Mouse (Mus musculus): ENCODE measurements at regions not wholly inside any gene's neighbourhood (a gene's known extent, or its start where the extent isn't known, plus 50 kb on each side); places are given as distances from the start of the nearest gene placed in this dataset.
A peak's percentile ranks its signal among the peaks of the same experiment; 100 is the strongest.

- DNase-seq: no peak
Observed at GRCm38 (mm10) chr10:124603061-124603460, 786.2 kb downstream of the Slc16a7 start.

- peak; percentile 3 to 9 for DNase-seq
Observed at GRCm38 (mm10) chr10:124570746-124571145, 818.5 kb downstream of the Slc16a7 start.

DNA sequence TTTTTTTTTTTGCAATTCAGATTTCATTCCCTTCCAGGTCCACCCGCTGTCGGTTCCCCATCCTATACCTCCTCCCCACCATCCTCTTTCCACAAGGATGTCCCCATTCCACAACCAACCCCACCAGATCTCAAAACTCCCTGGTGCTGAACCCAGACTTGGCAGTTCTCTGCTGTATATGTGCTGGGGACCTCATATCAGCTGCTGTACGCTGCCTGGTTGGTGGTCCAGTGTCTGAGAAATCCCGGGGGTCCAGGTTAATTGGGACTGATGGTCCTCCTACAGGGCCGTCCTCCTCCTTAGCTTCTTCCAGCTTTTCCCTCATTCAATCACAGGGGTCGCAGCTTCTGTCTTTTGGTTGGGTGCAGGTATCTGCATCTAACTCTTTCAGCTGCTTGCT lies 825.6 kb downstream of the Slc16a7 start:
- no peak for DNase-seq

GRCm38 (mm10) chr10:124528175-124528574 lies 861.1 kb downstream of the Slc16a7 start:
- DNase-seq: no peak

Data from kidney, postnatal 36 days (tissue).